Mouse (Mus musculus): ENCODE results near the gene Snapc5. TPM values are rescaled to one million over a fixed set of nuclear protein-coding genes. Genes with fewer than 3 reads are reported as not detected.

The Snapc5 gene
- total RNA-seq, 1 experiment from 2014 or later: 22.9 TPM

Small RNA genes within 50 kb of the gene (microRNA-seq; reads per million reads assigned to microRNA genes)
- gene Gm24106: 0 reads per million in 2 experiments

Other genes with a start within 250 kb of the Snapc5 start
- 11.1 and 12.0 TPM in 2 replicates for gene Smad6, start 157.2 kb upstream of the Snapc5 start, total RNA-seq (2021)
- gene Lctl, start 62.1 kb upstream of the Snapc5 start, total RNA-seq (2021): 1.6 and 1.9 TPM in 2 replicates
- gene Zwilch, start 6.2 kb upstream of the Snapc5 start, total RNA-seq (2021): 6.3 and 7.0 TPM in 2 replicates
- gene Rpl4, start 5.9 kb upstream of the Snapc5 start, total RNA-seq (2021): 872 and 1,008 TPM in 2 replicates
- 1.5 and 3.0 TPM in 2 replicates for gene Uchl4, start 55.9 kb downstream of the Snapc5 start, total RNA-seq (2021)
- 55.4 and 58.9 TPM in 2 replicates for gene Map2k1, start 74.4 kb downstream of the Snapc5 start, total RNA-seq (2021)
- gene Tipin, start 102.3 kb downstream of the Snapc5 start, total RNA-seq (2021): 29.8 and 32.3 TPM in 2 replicates
- 16.8 and 20.1 TPM in 2 replicates for gene Dis3l, start 162.0 kb downstream of the Snapc5 start, total RNA-seq (2021)
- 1.0 and 2.0 TPM in 2 replicates for gene Megf11, start 206.4 kb downstream of the Snapc5 start, total RNA-seq (2021)

All from adrenal gland, postnatal 14 days (tissue).